Mouse (Mus musculus): ENCODE measurements around the gene Efna1.

DNA sequence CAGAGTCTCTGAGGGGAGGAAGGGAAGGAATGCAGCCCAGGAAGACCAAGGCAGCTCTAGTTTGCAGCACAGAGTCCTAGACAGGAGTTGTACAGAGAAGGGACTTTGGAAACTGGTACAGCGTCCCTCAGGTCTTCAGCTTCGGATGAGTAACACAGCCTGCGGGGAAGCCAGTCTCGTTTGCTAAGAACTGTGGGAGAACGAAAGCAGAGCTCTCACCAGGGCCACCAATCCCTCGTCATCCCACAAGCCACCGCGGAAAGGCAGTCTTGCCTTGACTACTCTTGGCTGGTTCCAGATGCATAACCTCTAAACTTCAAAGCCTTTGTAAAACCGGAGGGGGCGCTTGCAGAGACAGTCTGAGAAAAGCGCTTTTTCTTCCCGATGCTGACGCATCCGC, 18.6 kb upstream of the Efna1 start:
- no peak for TF ChIP-seq CTCF (IDR thresholded peaks at IDR 0.05; ENCODE audit: extremely low read depth, insufficient read depth, insufficient read length, insufficient replicate concordance)
- no peak for TF ChIP-seq POLR2A (IDR thresholded peaks at IDR 0.05; ENCODE audit: low read depth, low read length)
